Mouse (Mus musculus) urinary bladder, postnatal 36 days (tissue): ENCODE data around the gene Olfr1377.
A peak's percentile ranks its signal among the peaks of the same experiment; 100 is the strongest.
"Not testable (repeated sequence)": the region's sequence is repeated elsewhere in the genome, so short reads cannot be mapped to it uniquely, and the experiment has no call there.

Source experiments
- DNase-seq, 2 experiments: peaks; one replicate each; pipeline ENCODE4 v3.0.0; 2022; ENCODE audit warnings: low spot score in 2 of 2, mixed read lengths in 1 of 2

The Olfr1377 gene

GRCm38 (mm10) chr11:50981667-50982066 lies at the start of gene Olfr1377:
TSS of gene Olfr1377 (plus strand) at chr11:50981967.
- no peak for DNase-seq

GRCm38 (mm10) chr11:50932040-50932439 lies 49.7 kb upstream of the Olfr1377 start:
- no peak for DNase-seq

GRCm38 (mm10) chr11:50938435-50938834 lies 43.3 kb upstream of the Olfr1377 start:
- DNase-seq: no peak

- no peak for DNase-seq
These were observed 42.0 kb upstream of the Olfr1377 start for GRCm38 (mm10) chr11:50939621-50940366.

GRCm38 (mm10) chr11:50942386-50942785 lies 39.4 kb upstream of the Olfr1377 start:
- DNase-seq: no peak

- no peak for DNase-seq
These were observed 38.3 kb upstream of the Olfr1377 start, which contains the start of gene 4933414I15Rik for GRCm38 (mm10) chr11:50943506-50943905. TSS of gene 4933414I15Rik (minus strand) at chr11:50943765.

- no peak for DNase-seq
These were observed 29.5 kb upstream of the Olfr1377 start for GRCm38 (mm10) chr11:50952290-50952689.

GRCm38 (mm10) chr11:50953665-50954064 lies 28.1 kb upstream of the Olfr1377 start, which contains the start of gene Prop1:
TSS of gene Prop1 (minus strand) at chr11:50953765.
- DNase-seq: no peak

GRCm38 (mm10) chr11:50964886-50965285 lies 16.9 kb upstream of the Olfr1377 start:
- DNase-seq: no peak

- no peak for DNase-seq
These were observed 15.5 kb upstream of the Olfr1377 start, which contains the start of gene Olfr1378 for GRCm38 (mm10) chr11:50966230-50966629. TSS of gene Olfr1378 (plus strand) at chr11:50966530.

GRCm38 (mm10) chr11:50977216-50977615 lies 4.6 kb upstream of the Olfr1377 start:
- DNase-seq: no peak

GRCm38 (mm10) chr11:51003296-51003695 lies 21.5 kb downstream of the Olfr1377 start, which contains the start of gene Olfr51:
TSS of gene Olfr51 (plus strand) at chr11:51003596.
- DNase-seq: no peak

- peak in 1 of 2 experiments; percentile 30 for DNase-seq
These were observed 30.1 kb downstream of the Olfr1377 start for GRCm38 (mm10) chr11:51011821-51012220.

- no peak for DNase-seq
These were observed 32.2 kb downstream of the Olfr1377 start, which contains the start of gene Olfr54 for GRCm38 (mm10) chr11:51013936-51014335. TSS of gene Olfr54 (plus strand) at chr11:51014236.

- no peak for DNase-seq
These were observed 34.6 kb downstream of the Olfr1377 start for GRCm38 (mm10) chr11:51016341-51016740.

- not testable (repeated sequence) for DNase-seq
These were observed 45.0 kb downstream of the Olfr1377 start for GRCm38 (mm10) chr11:51026811-51027210.

GRCm38 (mm10) chr11:51029381-51029780 lies 47.6 kb downstream of the Olfr1377 start:
- not testable (repeated sequence) for DNase-seq

- DNase-seq: no peak
These were observed 48.5 kb downstream of the Olfr1377 start for GRCm38 (mm10) chr11:51030225-51030624.

- no peak for DNase-seq
These were observed 51.1 kb downstream of the Olfr1377 start for GRCm38 (mm10) chr11:51032851-51033250.

GRCm38 (mm10) chr11:51034141-51034540 lies 52.4 kb downstream of the Olfr1377 start:
- DNase-seq: not testable (repeated sequence)

- DNase-seq: no peak
These were observed 54.2 kb downstream of the Olfr1377 start for GRCm38 (mm10) chr11:51035951-51036350.
